Mouse (Mus musculus) embryonic facial prominence, embryonic 15.5 days (tissue): ENCODE measurements at regions not wholly inside any gene's neighbourhood (a gene's known extent, or its start where the extent isn't known, plus 50 kb on each side); places are given as distances from the start of the nearest gene placed in this dataset.
A peak's percentile ranks its signal among the peaks of the same experiment; 100 is the strongest.
"Not testable (repeated sequence)": the region's sequence is repeated elsewhere in the genome, so short reads cannot be mapped to it uniquely, and the experiment has no call there.

Experiments
- ATAC-seq: fragments of 200-750 bp; cut with Nextera tagmentation; 2 replicates; pipeline ENCODE4 v1.8.0; 2017; ENCODE audit warnings: low read depth, moderate TSS enrichment; ENCODE audit not compliant: insufficient number of reproducible peaks, low FRiP score, low TSS enrichment
- H3K27ac ChIP-seq: fragments of 300-500 bp; sonication (generic); replicated peaks from 2 replicates; pipeline ENCODE4 v1.5.1; 2015; ENCODE audit warnings: mild to moderate bottlenecking, inconsistent platforms
- H3K27me3 ChIP-seq: fragments of 300-500 bp; sonication (generic); 2 replicates; pipeline ENCODE4 v1.6.1; 2015; ENCODE audit warnings: inconsistent platforms
- H3K36me3 ChIP-seq: fragments of 300-500 bp; sonication (generic); 2 replicates; pipeline ENCODE4 v1.6.1; 2015; ENCODE audit warnings: mild to moderate bottlenecking, inconsistent platforms
- H3K4me1 ChIP-seq: fragments of 300-500 bp; sonication (generic); 2 replicates; pipeline ENCODE4 v1.6.1; 2015; ENCODE audit warnings: inconsistent platforms
- H3K4me2 ChIP-seq: fragments of 300-500 bp; sonication (generic); replicated peaks from 2 replicates; pipeline ENCODE4 v1.6.1; 2015; ENCODE audit warnings: mild to moderate bottlenecking, inconsistent platforms
- H3K4me3 ChIP-seq: fragments of 300-500 bp; sonication (generic); replicated peaks from 2 replicates; pipeline ENCODE4 v1.5.1; 2015; ENCODE audit warnings: mild to moderate bottlenecking, inconsistent platforms
- H3K9ac ChIP-seq: fragments of 300-500 bp; sonication (generic); 2 replicates; pipeline ENCODE4 v1.6.1; 2015; ENCODE audit warnings: inconsistent platforms
- H3K9me3 ChIP-seq: fragments of 300-500 bp; sonication (generic); replicated peaks from 2 replicates; pipeline ENCODE4 v1.6.1; 2016; ENCODE audit warnings: inconsistent platforms
- WGBS: fragments of 180-500 bp; shearing (Covaris S2); methylation state at CpG from one replicate; pipeline ENCODE4 v1.1.7; 2015; 5-methylcytosine and 5-hydroxymethylcytosine counted together

- H3K27ac ChIP-seq = no peak overlapping the region
- no peak overlapping the region for H3K9ac ChIP-seq
- H3K4me1 ChIP-seq = no peaks in the 10 kb centered on the region
- no peak for ATAC-seq
- H3K27me3 ChIP-seq = peaks cover 7% of the 10 kb centered on the region
- no peaks in the 10 kb centered on the region for H3K36me3 ChIP-seq
- WGBS = 68% methylated on average over 2 of the region's 2 CpGs
- H3K9me3 ChIP-seq = no peaks in the 10 kb centered on the region
- H3K4me3 ChIP-seq = no peak overlapping the region
- H3K4me2 ChIP-seq = no peak overlapping the region
Measured at GRCm38 (mm10) chrX:99732526-99732925, 88.3 kb upstream of the Tmem28 start.

GRCm38 (mm10) chrX:99725101-99725500 is 95.7 kb upstream of the Tmem28 start:
- Histone ChIP-seq H3K27me3 (no peaks in the 10 kb centered on the region), H3K4me2 (no peak overlapping the region), H3K4me1 (no peaks in the 10 kb centered on the region), H3K4me3 (no peak overlapping the region), H3K9ac (no peak overlapping the region), H3K9me3 (no peaks in the 10 kb centered on the region), H3K36me3 (no peaks in the 10 kb centered on the region), H3K27ac (no peak overlapping the region)
- no peak for ATAC-seq
- 7% methylated on average over 1 of the region's 1 CpGs for WGBS

GRCm38 (mm10) chrX:99695366-99695765 is 125.5 kb upstream of the Tmem28 start:
- H3K4me3 ChIP-seq = no peak overlapping the region
- WGBS = 60% methylated on average over 4 of the region's 4 CpGs
- 0 out of 2 replicates have a peak, but pooled peaks cover 5% of the 10 kb centered on the region for H3K27me3 ChIP-seq
- no peaks in the 10 kb centered on the region for H3K9me3 ChIP-seq
- no peak for ATAC-seq
- no peak overlapping the region for H3K9ac ChIP-seq
- H3K36me3 ChIP-seq = no peaks in the 10 kb centered on the region
- no peak overlapping the region for H3K27ac ChIP-seq
- H3K4me1 ChIP-seq = no peaks in the 10 kb centered on the region
- H3K4me2 ChIP-seq = no peak overlapping the region

- H3K4me1 ChIP-seq = no peaks in the 10 kb centered on the region
- no peak overlapping the region for H3K27ac ChIP-seq
- no peaks in the 10 kb centered on the region for H3K36me3 ChIP-seq
- 74% methylated on average over 4 of the region's 4 CpGs for WGBS
- H3K9me3 ChIP-seq = no peaks in the 10 kb centered on the region
- no peak overlapping the region for H3K4me2 ChIP-seq
- no peak overlapping the region for H3K9ac ChIP-seq
- H3K27me3 ChIP-seq = 0 out of 2 replicates have a peak, but pooled peaks cover 5% of the 10 kb centered on the region
- no peak for ATAC-seq
- no peak overlapping the region for H3K4me3 ChIP-seq
Measured at GRCm38 (mm10) chrX:99690971-99691370, 129.8 kb upstream of the Tmem28 start.

GRCm38 (mm10) chrX:99689761-99690160 is 131.1 kb upstream of the Tmem28 start:
- H3K9ac ChIP-seq = no peak overlapping the region
- no peaks in the 10 kb centered on the region for H3K4me1 ChIP-seq
- no peak overlapping the region for H3K4me2 ChIP-seq
- no peak for ATAC-seq
- H3K9me3 ChIP-seq = no peaks in the 10 kb centered on the region
- H3K27me3 ChIP-seq = 0 out of 2 replicates have a peak, but pooled peaks cover 5% of the 10 kb centered on the region
- 78% methylated on average over 4 of the region's 4 CpGs for WGBS
- H3K4me3 ChIP-seq = no peak overlapping the region
- H3K27ac ChIP-seq = no peak overlapping the region
- no peaks in the 10 kb centered on the region for H3K36me3 ChIP-seq

GRCm38 (mm10) chrX:99682491-99682890 is 138.3 kb upstream of the Tmem28 start:
- not testable (repeated sequence) for ATAC-seq, H3K4me2 ChIP-seq, H3K9ac ChIP-seq, H3K4me3 ChIP-seq, H3K27me3 ChIP-seq, H3K27ac ChIP-seq, H3K36me3 ChIP-seq, H3K4me1 ChIP-seq, H3K9me3 ChIP-seq

- Histone ChIP-seq H3K9me3 (no peaks in the 10 kb centered on the region), H3K27ac (no peak overlapping the region)
- no peak for ATAC-seq
Measured at GRCm38 (mm10) chrX:99667596-99667995, 153.2 kb upstream of the Tmem28 start.

GRCm38 (mm10) chrX:99662566-99662965 is 158.3 kb upstream of the Tmem28 start:
- Histone ChIP-seq H3K4me1 (peaks cover 6% of the 10 kb centered on the region; the same call in 1 of the 2 replicates), H3K27ac (no peak overlapping the region), H3K27me3 (peaks cover 19% of the 10 kb centered on the region), H3K4me2 (no peak overlapping the region), H3K4me3 (no peak overlapping the region), H3K9ac (no peak overlapping the region), H3K36me3 (no peaks in the 10 kb centered on the region), H3K9me3 (no peaks in the 10 kb centered on the region)
- no peak for ATAC-seq
- WGBS = 40% methylated on average over 3 of the region's 3 CpGs

More at GRCm38 (mm10) chrX:99667596-99667995, 153.2 kb upstream of the Tmem28 start:
- Histone ChIP-seq H3K27me3 (peaks cover under 1% of the 10 kb centered on the region; the same call in 1 of the 2 replicates), H3K9ac (no peak overlapping the region), H3K36me3 (no peaks in the 10 kb centered on the region), H3K4me2 (no peak overlapping the region), H3K4me3 (no peak overlapping the region), H3K4me1 (no peaks in the 10 kb centered on the region)
- 63% methylated on average over 2 of the region's 2 CpGs for WGBS

GRCm38 (mm10) chrX:99659496-99660140 is 161.2 kb upstream of the Tmem28 start:
- peak; percentile 86 for ATAC-seq

GRCm38 (mm10) chrX:99657790-99658451 is 162.9 kb upstream of the Tmem28 start:
- H3K4me1 ChIP-seq = peaks cover 6% of the 10 kb centered on the region; the same call in 1 of the 2 replicates
- H3K27ac ChIP-seq = no peak overlapping the region
- H3K36me3 ChIP-seq = no peaks in the 10 kb centered on the region
- H3K27me3 ChIP-seq = peaks cover 29% of the 10 kb centered on the region
- no peak overlapping the region for H3K9ac ChIP-seq
- no peak overlapping the region for H3K4me2 ChIP-seq
- H3K9me3 ChIP-seq = no peaks in the 10 kb centered on the region
- ATAC-seq = 0 out of 2 replicates have a peak, but pooled peaks have one; percentile 16
- no peak overlapping the region for H3K4me3 ChIP-seq
- WGBS = 26% methylated on average over 8 of the region's 8 CpGs

More at GRCm38 (mm10) chrX:99659496-99660140, 161.2 kb upstream of the Tmem28 start:
- H3K27ac ChIP-seq = no peak overlapping the region
- H3K36me3 ChIP-seq = no peaks in the 10 kb centered on the region
- no peak overlapping the region for H3K4me2 ChIP-seq
- H3K9ac ChIP-seq = no peak overlapping the region
- H3K9me3 ChIP-seq = no peaks in the 10 kb centered on the region
- WGBS = 25% methylated on average over 7 of the region's 8 CpGs
- no peak overlapping the region for H3K4me3 ChIP-seq
- H3K4me1 ChIP-seq = peaks cover 6% of the 10 kb centered on the region; the same call in 1 of the 2 replicates
- H3K27me3 ChIP-seq = peaks cover 25% of the 10 kb centered on the region

GRCm38 (mm10) chrX:99656988-99657387 is 163.8 kb upstream of the Tmem28 start:
- Histone ChIP-seq H3K4me3 (no peak overlapping the region), H3K27me3 (peaks cover 22% of the 10 kb centered on the region), H3K27ac (no peak overlapping the region), H3K36me3 (no peaks in the 10 kb centered on the region), H3K4me1 (peaks cover 6% of the 10 kb centered on the region; the same call in 1 of the 2 replicates), H3K9me3 (no peaks in the 10 kb centered on the region), H3K9ac (no peak overlapping the region), H3K4me2 (no peak overlapping the region)
- ATAC-seq = 0 out of 2 replicates have a peak, but pooled peaks have one; percentile 26
- WGBS = 64% methylated on average over 6 of the region's 6 CpGs
